In genomic region chr9:46282631-46283436, GRCm38 (mm10) we compare ENCODE assay signal across 8 mouse cellular contexts. TPM values are rescaled to one million over a fixed set of nuclear protein-coding genes. Genes with fewer than 3 reads are reported as not detected.
A peak's percentile ranks its signal among the peaks of the same experiment; 100 is the strongest.
DNase-seq lines count a peak whose midpoint lies in the region; ATAC-seq and TF ChIP-seq lines count a peak whose summit lies in the region.

Gene Bud13 (plus strand): TSS chr9:46283008.

- dilution Hi-C loops in CH12.LX (cut with MboI; ENCODE audit: extremely low pct_ligation_motif_present, extremely low pct_unique_long_range_greater_than_20kb, low sequenced_read_pairs): no loop called here

- H3K79me2 ChIP-seq in CH12.LX (replicated peaks; ENCODE audit: control insufficient read depth, extremely low read depth, insufficient read depth, poor library complexity, severe bottlenecking): peaks cover 20% of the 10 kb centered on the region

- no peak; the same call in 1 of the 2 replicates for TF ChIP-seq RAD21 in CH12.LX (IDR thresholded peaks at IDR 0.05; ENCODE audit: low read depth, low read length)

- WGBS in forebrain, embryonic 11.5 days: under 1% methylated on average over 55 of the region's 55 CpGs
- under 1% methylated on average over 55 of the region's 55 CpGs for WGBS in heart, embryonic 16.5 days
- WGBS in liver, embryonic 15.5 days (ENCODE audit: insufficient replicate concordance): under 1% methylated on average over 55 of the region's 55 CpGs
- under 1% methylated on average over 55 of the region's 55 CpGs for WGBS in neural tube, embryonic 12.5 days

- no peaks in the 10 kb centered on the region for H3K9me3 ChIP-seq in CH12.LX (replicated peaks; ENCODE audit: low read length)
- H3K9me3 ChIP-seq in forebrain, embryonic 11.5 days (ENCODE audit: control insufficient read depth, low read length): no peaks in the 10 kb centered on the region
- no peaks in the 10 kb centered on the region for H3K9me3 ChIP-seq in heart, embryonic 16.5 days (replicated peaks; ENCODE audit: control insufficient read depth, low read length)
- no peaks in the 10 kb centered on the region for H3K9me3 ChIP-seq in liver, embryonic 15.5 days (replicated peaks)
- no peaks in the 10 kb centered on the region for H3K9me3 ChIP-seq in neural tube, embryonic 12.5 days

- peak within 1 kb of the TSS; percentile 86 for H3K4me2 ChIP-seq in CH12.LX (ENCODE audit: insufficient read depth, low read depth, poor library complexity, severe bottlenecking)
- H3K4me2 ChIP-seq in forebrain, embryonic 11.5 days (ENCODE audit: low read depth, low read length, severe bottlenecking): peak within 1 kb of the TSS; percentile 62
- H3K4me2 ChIP-seq in heart, embryonic 16.5 days (ENCODE audit: low read depth, low read length): peak within 1 kb of the TSS; percentile 71
- H3K4me2 ChIP-seq in liver, embryonic 15.5 days: peak within 1 kb of the TSS; percentile 84
- H3K4me2 ChIP-seq in neural tube, embryonic 12.5 days (replicated peaks): peak within 1 kb of the TSS; percentile 65

- no peaks in the 10 kb centered on the region for H3K27me3 ChIP-seq in CH12.LX (replicated peaks)
- no peaks in the 10 kb centered on the region for H3K27me3 ChIP-seq in forebrain, embryonic 11.5 days (ENCODE audit: control insufficient read depth, insufficient read depth, low read length)
- H3K27me3 ChIP-seq in heart, embryonic 16.5 days (ENCODE audit: control insufficient read depth, insufficient read depth, low read length): no peaks in the 10 kb centered on the region
- no peaks in the 10 kb centered on the region for H3K27me3 ChIP-seq in liver, embryonic 15.5 days
- H3K27me3 ChIP-seq in neural tube, embryonic 12.5 days (replicated peaks): no peaks in the 10 kb centered on the region

- peak; percentile 85 for ATAC-seq in forebrain, embryonic 11.5 days (replicated peaks; ENCODE audit: low FRiP score)
- peak; percentile 87 for ATAC-seq in heart, embryonic 16.5 days (replicated peaks; ENCODE audit: extremely low read depth, insufficient read depth, low FRiP score)
- ATAC-seq in liver, embryonic 15.5 days (ENCODE audit: insufficient read depth): peak; percentile 89
- ATAC-seq in neural tube, embryonic 12.5 days (ENCODE audit: low FRiP score, low read depth): peak; percentile 91

- DNase-seq in CH12.LX (ENCODE audit: extremely low read depth): peak; percentile 92
- DNase-seq in c-Kit-positive CD71-positive TER-119-negative erythroid progenitor cells, embryonic 14.5 days (ENCODE audit: low read depth): peak; percentile 89
- DNase-seq in forebrain, embryonic 11.5 days (ENCODE audit: low spot score): peak; percentile 91
- peak; percentile 92 to 96 for DNase-seq in kidney, postnatal 36 days
- DNase-seq in telencephalon, adult 2 months (ENCODE audit: low read depth, low spot score): peak; percentile 84

- H3K27ac ChIP-seq in CH12.LX (ENCODE audit: insufficient read depth, low read depth): peak within 1 kb of the TSS; percentile 83
- peak within 1 kb of the TSS; percentile 70 for H3K27ac ChIP-seq in forebrain, embryonic 11.5 days (ENCODE audit: low read depth, low read length)
- H3K27ac ChIP-seq in heart, embryonic 16.5 days (ENCODE audit: low read length): peak within 1 kb of the TSS; percentile 70
- H3K27ac ChIP-seq in liver, embryonic 15.5 days (replicated peaks): peak within 1 kb of the TSS; percentile 81
- H3K27ac ChIP-seq in neural tube, embryonic 12.5 days: no peak within 1 kb of the TSS

- H3K4me3 ChIP-seq in CH12.LX (replicated peaks in 1 of 3; ENCODE audit: low read depth in 2 of 3, low read length in 2 of 3, poor library complexity in 1 of 3): peak within 1 kb of the TSS; percentile 92 to 96 (median 94)
- H3K4me3 ChIP-seq in forebrain, embryonic 11.5 days (ENCODE audit: low read depth, low read length): peak within 1 kb of the TSS; percentile 87
- H3K4me3 ChIP-seq in heart, embryonic 16.5 days (ENCODE audit: low read length): peak within 1 kb of the TSS; percentile 65
- peak within 1 kb of the TSS; percentile 98 for H3K4me3 ChIP-seq in liver, embryonic 15.5 days (replicated peaks)
- peak within 1 kb of the TSS; percentile 85 for H3K4me3 ChIP-seq in neural tube, embryonic 12.5 days

- TF ChIP-seq POLR2A in CH12.LX (IDR thresholded peaks at IDR 0.05; ENCODE audit: low read depth, low read length): peak; percentile 92

- peak; percentile 57 to 69; a peak in 3 of 4 replicates for TF ChIP-seq CTCF in CH12.LX (conservative IDR thresholded peaks at IDR 0.05 in 1 of 2, IDR thresholded peaks at IDR 0.05 in 1 of 2; ENCODE audit: low read depth in 2 of 2, low read length in 2 of 2)

- H3K36me3 ChIP-seq in CH12.LX (replicated peaks in 1 of 2; ENCODE audit: control insufficient read depth in 1 of 2, insufficient read depth in 1 of 2, low read length in 1 of 2): peaks cover 49 to 62% of the 10 kb centered on the region in 2 experiments
- H3K36me3 ChIP-seq in forebrain, embryonic 11.5 days (ENCODE audit: control insufficient read depth, insufficient read depth, low read length): peaks cover 3% of the 10 kb centered on the region; the same call in 1 of the 2 replicates
- H3K36me3 ChIP-seq in heart, embryonic 16.5 days (ENCODE audit: control insufficient read depth, insufficient read depth): peaks cover 36% of the 10 kb centered on the region
- H3K36me3 ChIP-seq in liver, embryonic 15.5 days (replicated peaks): peaks cover 49% of the 10 kb centered on the region
- H3K36me3 ChIP-seq in neural tube, embryonic 12.5 days: peaks cover 49% of the 10 kb centered on the region

- in situ Hi-C loops in CH12.LX (cut with MboI; ENCODE audit: low pct_ligation_motif_present, low pct_unique_long_range_greater_than_20kb, low sequenced_read_pairs): no loop called here

- TF ChIP-seq EP300 in CH12.LX (IDR thresholded peaks at IDR 0.05; ENCODE audit: low read length): peak; percentile 35; the same call in 1 of the 2 replicates

- peaks cover 5 to 24% of the 10 kb centered on the region in 2 experiments; a peak in 3 of 4 replicates for H3K4me1 ChIP-seq in CH12.LX (ENCODE audit: control insufficient read depth in 1 of 2, insufficient read depth in 2 of 2)
- H3K4me1 ChIP-seq in forebrain, embryonic 11.5 days (replicated peaks; ENCODE audit: control insufficient read depth, insufficient read depth, low read length): peaks cover 6% of the 10 kb centered on the region; the same call in 1 of the 2 replicates
- peaks cover 10% of the 10 kb centered on the region for H3K4me1 ChIP-seq in heart, embryonic 16.5 days (ENCODE audit: control insufficient read depth, insufficient read depth, low read length)
- H3K4me1 ChIP-seq in liver, embryonic 15.5 days (replicated peaks): peaks cover 19% of the 10 kb centered on the region
- H3K4me1 ChIP-seq in neural tube, embryonic 12.5 days: peaks cover 7% of the 10 kb centered on the region

- peak within 1 kb of the TSS; percentile 88 for H3K9ac ChIP-seq in CH12.LX (ENCODE audit: insufficient read depth, low read depth)
- peak within 1 kb of the TSS; percentile 93 for H3K9ac ChIP-seq in forebrain, embryonic 11.5 days (ENCODE audit: low read length)
- H3K9ac ChIP-seq in heart, embryonic 16.5 days (ENCODE audit: low read length): peak within 1 kb of the TSS; percentile 80
- H3K9ac ChIP-seq in liver, embryonic 15.5 days: peak within 1 kb of the TSS; percentile 95
- H3K9ac ChIP-seq in neural tube, embryonic 12.5 days: peak within 1 kb of the TSS; percentile 82

TF ChIP-seq in CH12.LX, 34 proteins besides CTCF, POLR2A, EP300 and RAD21 (continues in another document):
- TF ChIP-seq CHD1 (IDR thresholded peaks at IDR 0.05; ENCODE audit: low read depth, low read length) (no peak; the same call in 1 of the 2 replicates), ZC3H11A (IDR thresholded peaks at IDR 0.05; ENCODE audit: low read depth, low read length) (no peak), UBTF (IDR thresholded peaks at IDR 0.05; ENCODE audit: low read depth, low read length) (peak; percentile 77; the same call in 1 of the 2 replicates), SIN3A (IDR thresholded peaks at IDR 0.05; ENCODE audit: low read length) (peak; percentile 85), ZMIZ1 (IDR thresholded peaks at IDR 0.05; ENCODE audit: low read depth, low read length) (peak; percentile 74; the same call in 1 of the 2 replicates), MXI1 (IDR thresholded peaks at IDR 0.05; ENCODE audit: low read depth, low read length) (peak; percentile 83), TCF12 (IDR thresholded peaks at IDR 0.05; ENCODE audit: low read depth, low read length) (peak; percentile 84), E2F4 (IDR thresholded peaks at IDR 0.05; ENCODE audit: insufficient replicate concordance, low read depth, low read length) (0 out of 2 replicates have a peak, but pooled peaks have one; percentile 44), NRF1 (IDR thresholded peaks at IDR 0.05; ENCODE audit: low read depth, low read length) (peak; percentile 36), MEF2A (IDR thresholded peaks at IDR 0.05; ENCODE audit: borderline replicate concordance, low read depth, low read length) (0 out of 2 replicates have a peak, but pooled peaks have one; percentile 29), POLR2AphosphoS2 (IDR thresholded peaks at IDR 0.05; ENCODE audit: low read depth, low read length) (peak; percentile 78), NELFE (IDR thresholded peaks at IDR 0.05; ENCODE audit: low read depth, low read length) (peak; percentile 89), MAFK (IDR thresholded peaks at IDR 0.05; ENCODE audit: insufficient replicate concordance, low read length) (0 out of 2 replicates have a peak, but pooled peaks have one; percentile 5), KAT2A (IDR thresholded peaks at IDR 0.05; ENCODE audit: insufficient replicate concordance, low read length) (peak; percentile 53; the same call in 1 of the 2 replicates), JUND (conservative IDR thresholded peaks at IDR 0.05; ENCODE audit: low read depth, low read length) (peak; percentile 43), PAX5 (IDR thresholded peaks at IDR 0.05; ENCODE audit: low read length) (no peak), HCFC1 (IDR thresholded peaks at IDR 0.05; ENCODE audit: low read depth, low read length) (peak; percentile 85), CHD2 (IDR thresholded peaks at IDR 0.05; ENCODE audit: low read length) (peak; percentile 8; the same call in 1 of the 2 replicates), GABPA (IDR thresholded peaks at IDR 0.05; ENCODE audit: insufficient replicate concordance, low read depth, low read length) (no peak), TBP (conservative IDR thresholded peaks at IDR 0.05; ENCODE audit: low read depth, low read length) (peak; percentile 78; the same call in 1 of the 2 replicates)

RNA-seq across cellular contexts. Expression of gene Bud13, which starts in this region (rescaled TPM):
- total RNA-seq in CH12.LX (2012; rRNA removed) (15.9 and 18.8 TPM in 2 replicates), CH12.LX (2014; rRNA removed) (13.5 and 14.4 TPM in 2 replicates)
- 28.1 and 32.5 TPM in 2 replicates for polyA plus RNA-seq in CH12.LX (2012; ENCODE audit: insufficient read length, low read depth)
- polyA plus RNA-seq in forebrain, embryonic 11.5 days (2014; fragmentation: Nextera tagmentation; extraction: Ambion mirVana): 28.5 and 29.9 TPM in 2 replicates
- polyA plus RNA-seq in heart, embryonic 16.5 days (2015; fragmentation: Nextera tagmentation; extraction: Ambion mirVana): 13.3 and 13.5 TPM in 2 replicates
- polyA plus RNA-seq in liver, embryonic 15.5 days (2015; fragmentation: Nextera tagmentation; extraction: Ambion mirVana): 6.6 and 6.8 TPM in 2 replicates
- polyA plus RNA-seq in neural tube, embryonic 12.5 days (2016; fragmentation: Nextera tagmentation; extraction: Ambion mirVana): 20.4 and 21.7 TPM in 2 replicates
